In genomic region chr17:4993497-4993839, GRCm38 (mm10) we compare ENCODE assay signal across 7 mouse cellular contexts. TPM values are rescaled to one million over a fixed set of nuclear protein-coding genes. Genes with fewer than 3 reads are reported as not detected.
A peak's percentile ranks its signal among the peaks of the same experiment; 100 is the strongest.
DNase-seq lines count a peak whose midpoint lies in the region; ATAC-seq lines count a peak whose summit lies in the region.

No protein-coding gene starts in this region.

- 17% methylated on average over 9 of the region's 9 CpGs for WGBS in forebrain, embryonic 10.5 days
- WGBS in limb, embryonic 15.5 days, result 4% methylated on average over 9 of the region's 9 CpGs
- 4% methylated on average over 9 of the region's 9 CpGs for whole genome bisulfite sequencing in stomach, embryonic 15.5 days

- H3K4me2 ChIP-seq in limb, embryonic 15.5 days, result peak overlapping the region; percentile 50
- H3K4me2 ChIP-seq in stomach, embryonic 15.5 days, result peak overlapping the region; percentile 68

- H3K9ac ChIP-seq in limb, embryonic 15.5 days, result peak overlapping the region; percentile 98
- peak overlapping the region; percentile 96 for H3K9ac ChIP-seq in stomach, embryonic 15.5 days

- H3K27me3 ChIP-seq in megakaryocyte, embryonic 14.5 days (replicated peaks), result peaks cover 2% of the 10 kb centered on the region
- peaks cover 19% of the 10 kb centered on the region for H3K27me3 ChIP-seq in forebrain, embryonic 10.5 days (ENCODE audit: poor library complexity, severe bottlenecking)
- no peaks in the 10 kb centered on the region for H3K27me3 ChIP-seq in limb, embryonic 15.5 days
- H3K27me3 ChIP-seq in stomach, embryonic 15.5 days (replicated peaks), result no peaks in the 10 kb centered on the region

- DNase-seq in forebrain, embryonic 10.5 days (ENCODE audit: extremely low spot score, low spot score), result no peak
- no peak for DNase-seq in layer of hippocampus, adult 18-20 months (ENCODE audit: low spot score in 2 of 2)
- DNase-seq in adrenal gland, postnatal 14 days, result no peak

- peaks cover 20% of the 10 kb centered on the region for H3K4me1 ChIP-seq in megakaryocyte, embryonic 14.5 days
- H3K4me1 ChIP-seq in forebrain, embryonic 10.5 days, result peaks cover 50% of the 10 kb centered on the region
- H3K4me1 ChIP-seq in limb, embryonic 15.5 days, result peaks cover 12% of the 10 kb centered on the region; the same call in 1 of the 2 replicates
- H3K4me1 ChIP-seq in stomach, embryonic 15.5 days, result no peaks in the 10 kb centered on the region

- H3K27ac ChIP-seq in forebrain, embryonic 10.5 days, result peak overlapping the region; percentile 100
- H3K27ac ChIP-seq in limb, embryonic 15.5 days, result peak overlapping the region; percentile 100
- peak overlapping the region; percentile 100 for H3K27ac ChIP-seq in stomach, embryonic 15.5 days

- peak overlapping the region; percentile 93 for H3K4me3 ChIP-seq in megakaryocyte, embryonic 14.5 days (replicated peaks)
- H3K4me3 ChIP-seq in forebrain, embryonic 10.5 days, result peak overlapping the region; percentile 96
- H3K4me3 ChIP-seq in limb, embryonic 15.5 days, result peak overlapping the region; percentile 94
- H3K4me3 ChIP-seq in stomach, embryonic 15.5 days (replicated peaks), result peak overlapping the region; percentile 90

- no peak for ATAC-seq in megakaryocyte, adult 5-6 weeks (ENCODE audit: poor library complexity, severe bottlenecking)
- ATAC-seq in limb, embryonic 15.5 days (ENCODE audit: insufficient number of reproducible peaks, low FRiP score, low TSS enrichment, low read depth), result no peak
- no peak for ATAC-seq in stomach, embryonic 15.5 days (ENCODE audit: insufficient read depth, low FRiP score, low read depth)

- H3K36me3 ChIP-seq in megakaryocyte, embryonic 14.5 days (replicated peaks; ENCODE audit: low read length), result no peaks in the 10 kb centered on the region
- H3K36me3 ChIP-seq in forebrain, embryonic 10.5 days (replicated peaks), result no peaks in the 10 kb centered on the region
- H3K36me3 ChIP-seq in limb, embryonic 15.5 days, result no peaks in the 10 kb centered on the region
- H3K36me3 ChIP-seq in stomach, embryonic 15.5 days, result no peaks in the 10 kb centered on the region

- no peaks in the 10 kb centered on the region for H3K9me3 ChIP-seq in megakaryocyte, embryonic 14.5 days
- no peaks in the 10 kb centered on the region for H3K9me3 ChIP-seq in forebrain, embryonic 10.5 days
- H3K9me3 ChIP-seq in limb, embryonic 15.5 days, result no peaks in the 10 kb centered on the region
- no peaks in the 10 kb centered on the region for H3K9me3 ChIP-seq in stomach, embryonic 15.5 days

RNA-seq across cellular contexts. Expression of gene Arid1b, which starts 0.7 kb away (rescaled TPM):
- 13.3 and 27.6 TPM in 2 replicates for polyA plus RNA-seq in megakaryocyte, embryonic 14.5 days (2012; ENCODE audit: insufficient read depth, low replicate concordance)
- total RNA-seq in megakaryocyte, adult 5-6 weeks (2015), result 23.0 and 28.1 TPM in 2 replicates
- total RNA-seq in megakaryocyte, adult 5-6 weeks (2017), result 15.2 and 19.0 TPM in 2 replicates
- polyA plus RNA-seq in forebrain, embryonic 10.5 days (2016; fragmentation: Nextera tagmentation; extraction: Ambion mirVana), result 9.1 and 9.6 TPM in 2 replicates
- 11.0 and 11.4 TPM in 2 replicates for polyA plus RNA-seq in limb, embryonic 15.5 days (2015; fragmentation: Nextera tagmentation; extraction: Ambion mirVana)
- 11.2 and 11.4 TPM in 2 replicates for polyA plus RNA-seq in stomach, embryonic 15.5 days (2015; fragmentation: Nextera tagmentation; extraction: Ambion mirVana)
- total RNA-seq in layer of hippocampus, adult 18-20 months (2021), result 100 to 1,000 TPM; 103 to 108 TPM
- total RNA-seq in adrenal gland, postnatal 14 days (2021), result 70.0 and 75.6 TPM in 2 replicates
